Mouse (Mus musculus) CD4-positive, CD25-positive, alpha-beta regulatory T cell, adult 4 months (primary cell): ENCODE results near the gene Mms19. TPM values are rescaled to one million over a fixed set of nuclear protein-coding genes. Genes with fewer than 3 reads are reported as not detected.
"Not testable (repeated sequence)": the region's sequence is repeated elsewhere in the genome, so short reads cannot be mapped to it uniquely, and the experiment has no call there.

Experiments used
- ATAC-seq: one replicate; pipeline ENCODE4 v1.8.0; 2017
- polyA plus RNA-seq, 2 experiments: library from polyadenylated mRNA; unstranded; fragments of 100-300 nt; shearing (Covaris generic); gene quantifications; one replicate each; pipeline ENCODE4 v1.2.1; 2017

Mms19 gene
- polyA plus RNA-seq, 2 experiments from 2014 or later = 78.1 to 104 TPM

DNA sequence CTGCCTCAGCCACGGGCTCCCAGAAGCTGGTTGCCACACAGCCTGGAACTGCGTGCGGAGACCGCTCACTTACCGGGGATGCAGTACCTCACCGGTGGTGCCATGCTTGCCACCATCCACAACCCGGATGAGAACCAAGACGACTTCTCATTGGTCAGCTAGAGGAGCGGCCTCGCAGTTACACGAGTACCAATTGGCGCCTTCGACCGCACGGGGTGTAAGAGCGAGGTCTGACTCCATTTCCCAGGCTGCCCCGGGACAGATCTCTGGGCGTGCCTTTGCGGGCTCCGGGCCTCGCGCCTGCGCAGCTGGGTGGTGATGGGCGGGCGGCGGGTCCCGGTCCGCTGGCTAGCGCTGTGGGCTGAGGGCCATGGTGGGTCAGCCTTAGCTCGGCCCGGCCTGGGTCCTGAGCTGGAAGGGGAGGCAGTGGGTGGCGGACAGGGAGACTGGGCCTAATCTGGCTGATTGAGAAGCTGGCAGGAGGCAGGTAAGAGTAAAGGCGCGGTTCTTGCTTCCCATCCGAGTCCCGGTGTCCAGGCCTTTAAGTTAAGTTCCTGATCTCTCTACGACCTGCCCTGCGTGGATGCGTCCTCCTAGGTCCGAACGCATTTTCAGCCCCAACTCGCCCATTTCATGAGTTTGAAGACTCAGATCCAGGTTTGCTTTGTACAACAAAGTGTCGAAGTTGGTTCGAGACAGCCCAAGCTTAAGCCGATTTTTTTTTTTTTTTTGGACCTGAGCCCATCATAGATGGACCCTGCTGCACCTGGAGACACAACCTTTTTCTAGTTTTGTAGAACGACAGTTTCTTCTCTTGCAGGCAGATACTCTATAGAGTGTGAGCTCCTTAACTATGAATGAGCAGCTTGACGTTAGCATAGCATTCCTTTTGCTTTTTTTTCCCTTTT is 47.5 kb downstream of the Mms19 start, which contains the start of the genes Exosc1 and Zdhhc16:
Exosc1 (minus strand) TSS at position 245 of the 908 bp plus-strand sequence.
Zdhhc16 (plus strand) TSS at position 302 of the 908 bp plus-strand sequence.
- ATAC-seq = peak; percentile 98

DNA sequence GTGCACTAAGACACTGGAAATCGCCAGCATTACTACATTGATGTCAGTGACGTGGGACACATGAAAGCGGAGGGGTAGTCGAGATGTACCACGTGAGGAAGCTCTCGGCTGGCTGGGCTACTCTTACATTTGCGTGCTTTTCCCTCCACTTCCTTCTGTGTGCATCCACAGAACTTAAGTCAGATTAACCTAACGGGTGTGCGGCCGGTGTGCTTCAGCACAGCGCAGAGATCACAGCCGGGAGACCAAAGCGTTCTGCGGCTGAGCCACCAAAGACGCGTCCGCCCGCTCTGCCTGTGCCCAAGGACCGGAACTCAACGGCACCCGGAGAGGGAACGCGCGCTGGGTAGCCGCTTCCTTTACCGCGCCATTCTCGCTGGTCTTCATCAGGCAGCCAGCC is 48.3 kb downstream of the Mms19 start:
- peak; percentile 40 for ATAC-seq

- no peak for ATAC-seq
Observed at GRCm38 (mm10) chr19:41920412-41921067, 60.4 kb downstream of the Mms19 start.

GRCm38 (mm10) chr19:41919471-41919870 is 61.5 kb downstream of the Mms19 start:
- no peak for ATAC-seq

- peak; percentile 12 for ATAC-seq
Observed at GRCm38 (mm10) chr19:41916853-41917252, 64.1 kb downstream of the Mms19 start.

GRCm38 (mm10) chr19:41915294-41915693 is 65.7 kb downstream of the Mms19 start:
- no peak for ATAC-seq

- not testable (repeated sequence) for ATAC-seq
Observed at GRCm38 (mm10) chr19:41914592-41914882, 66.4 kb downstream of the Mms19 start.

- no peak for ATAC-seq
Observed at GRCm38 (mm10) chr19:41913774-41914591, 67.0 kb downstream of the Mms19 start.

GRCm38 (mm10) chr19:41912121-41913080 is 68.6 kb downstream of the Mms19 start:
- ATAC-seq = peak; percentile 13

GRCm38 (mm10) chr19:41911178-41912073 is 69.5 kb downstream of the Mms19 start, which contains the start of gene Pgam1:
Gene Pgam1, plus strand, starts transcription at chr19:41911923.
- peak; percentile 83 for ATAC-seq

DNA sequence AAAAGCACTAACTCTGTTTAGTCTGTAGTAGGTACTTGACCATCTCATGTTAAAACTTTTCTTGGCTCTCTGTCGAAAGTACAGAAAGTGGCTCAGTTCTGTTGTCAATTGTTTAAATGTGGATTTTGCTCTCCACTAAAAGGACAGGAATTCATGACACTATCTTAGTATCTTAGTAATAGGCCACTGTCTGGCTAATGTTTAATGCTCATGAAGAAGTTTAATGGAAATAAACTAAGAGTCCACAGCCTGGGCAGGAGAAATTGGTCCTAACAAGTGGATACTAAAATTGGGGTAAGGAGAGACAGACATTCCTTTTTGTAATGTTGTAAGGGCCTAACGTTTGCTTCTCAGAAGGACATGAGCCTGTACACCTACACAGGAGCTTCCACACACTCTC is 70.6 kb downstream of the Mms19 start:
- no peak for ATAC-seq

- no peak for ATAC-seq
Observed at GRCm38 (mm10) chr19:41908736-41909135, 72.2 kb downstream of the Mms19 start.

DNA sequence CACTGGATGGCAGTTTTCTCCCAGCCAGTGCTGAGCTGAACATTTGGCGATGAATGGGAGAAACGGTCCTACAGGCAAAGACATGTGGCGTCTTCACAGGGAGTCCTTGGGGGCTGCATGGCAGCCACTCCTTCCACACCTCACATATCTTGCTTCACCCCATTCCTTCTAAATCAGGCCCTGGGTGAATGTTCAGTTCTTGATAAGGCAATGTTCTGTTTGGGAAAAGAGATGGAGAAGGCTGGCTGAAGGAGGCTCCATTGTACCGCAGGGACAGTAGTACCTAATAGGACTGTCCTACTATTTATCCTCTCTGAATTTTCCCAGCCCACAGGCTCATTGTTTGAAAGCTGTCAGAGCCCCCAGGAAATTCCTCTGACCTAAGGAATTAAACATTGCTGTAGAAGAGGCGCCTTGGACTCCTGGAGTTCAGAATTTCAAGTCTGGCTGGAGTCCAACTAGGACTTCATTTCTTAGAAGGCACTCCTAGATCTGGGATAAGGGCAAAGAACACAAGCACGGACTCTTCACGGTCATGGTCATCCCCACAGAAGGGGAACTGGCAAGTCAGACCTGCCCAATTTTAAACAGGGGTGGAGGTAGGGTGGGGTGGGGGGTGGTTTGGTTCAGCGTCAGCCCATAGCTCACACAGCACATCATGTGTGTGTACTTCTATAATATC is 73.7 kb downstream of the Mms19 start:
- ATAC-seq = no peak

DNA sequence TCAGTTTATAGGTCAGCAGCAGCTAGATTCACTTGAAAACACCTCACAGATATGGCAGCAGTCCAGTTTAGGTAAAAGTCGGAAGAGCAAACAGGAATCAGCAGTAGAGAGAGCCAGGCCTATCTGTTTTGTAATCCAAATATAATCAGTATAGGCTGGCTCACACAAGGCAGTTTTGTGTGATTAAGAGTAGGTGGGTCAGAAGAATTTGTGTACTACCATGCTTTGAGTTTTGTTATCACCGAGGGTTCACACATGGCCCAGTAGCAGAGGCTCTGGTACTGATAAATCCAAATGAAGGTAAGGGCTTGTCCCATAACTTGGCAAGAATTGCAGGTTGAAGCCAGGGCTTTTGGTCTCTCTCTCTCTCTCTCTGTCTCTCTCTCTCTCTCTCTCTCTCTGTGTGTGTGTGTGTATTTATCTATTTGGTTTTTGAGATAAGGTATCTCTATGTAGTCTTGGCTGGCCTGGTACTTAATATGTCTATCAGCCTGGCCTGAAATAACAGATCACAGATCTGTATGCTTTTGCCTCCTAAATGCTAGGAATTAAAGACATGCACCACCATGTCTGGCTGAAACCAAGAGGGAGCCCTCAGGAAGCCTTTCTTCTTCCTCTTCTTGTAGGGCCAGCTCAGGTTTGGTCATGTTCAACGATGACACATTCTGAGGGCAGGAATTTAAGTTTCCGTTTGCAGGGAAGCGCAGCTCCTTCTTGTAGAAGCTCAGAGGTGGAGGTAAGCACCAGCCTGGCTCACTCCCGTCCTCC is 74.5 kb downstream of the Mms19 start:
- ATAC-seq = no peak

DNA sequence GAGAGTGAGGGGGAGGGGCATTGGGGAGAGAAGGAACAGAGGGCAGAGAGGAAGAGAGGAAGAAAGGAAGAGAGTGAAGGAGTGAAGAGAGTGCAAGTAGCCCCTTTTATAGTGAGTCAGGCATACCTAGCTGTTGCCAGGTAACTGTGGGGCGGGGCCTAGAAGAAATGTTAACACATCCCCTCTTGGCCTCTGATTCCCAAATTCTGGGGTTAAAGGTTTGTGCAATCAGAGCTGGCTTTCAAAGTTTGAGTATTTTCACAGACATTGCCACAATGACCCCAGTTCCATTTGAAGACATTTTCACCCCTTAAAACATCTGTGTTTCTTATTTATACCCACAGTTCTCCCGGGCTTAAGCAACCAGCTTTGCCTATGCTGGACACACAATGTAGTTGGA is 75.7 kb downstream of the Mms19 start:
- no peak for ATAC-seq

DNA sequence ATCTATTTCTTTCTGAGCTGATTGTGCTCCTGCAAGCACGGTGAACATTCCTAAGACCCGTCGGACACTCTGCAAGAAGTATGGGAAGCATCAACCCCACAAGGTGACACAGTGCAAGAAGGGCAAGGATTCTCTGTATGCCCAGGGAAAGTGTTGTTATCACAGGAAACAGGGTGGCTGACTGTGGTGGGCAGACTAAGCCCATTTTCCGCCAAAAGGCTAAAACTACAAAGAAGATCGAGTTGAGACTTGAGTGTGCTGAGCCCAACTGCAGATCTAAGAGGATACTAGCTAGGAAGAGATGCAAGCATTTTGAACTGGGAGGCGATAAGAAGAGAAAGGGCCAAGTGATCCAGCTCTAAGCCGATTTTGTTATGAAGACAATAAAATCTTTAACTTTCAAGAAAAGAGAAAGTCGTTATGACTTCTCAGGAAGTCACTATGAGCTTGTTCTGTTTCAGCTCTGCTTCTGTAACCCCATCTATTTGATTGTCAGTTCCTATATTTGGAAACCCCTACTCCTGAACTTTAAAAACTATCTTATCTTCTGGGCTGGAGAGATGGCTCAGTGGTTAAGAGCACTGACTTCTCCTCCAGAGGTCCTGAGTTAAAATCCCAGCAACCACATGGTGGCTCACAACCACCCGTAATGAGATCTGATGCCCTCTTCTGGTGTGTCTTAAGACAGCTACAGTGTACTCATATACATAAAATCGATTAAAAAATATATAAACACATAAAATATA is 77.9 kb downstream of the Mms19 start:
- ATAC-seq = no peak

- no peak for ATAC-seq
Observed at GRCm38 (mm10) chr19:41901696-41902095, 79.3 kb downstream of the Mms19 start.

DNA sequence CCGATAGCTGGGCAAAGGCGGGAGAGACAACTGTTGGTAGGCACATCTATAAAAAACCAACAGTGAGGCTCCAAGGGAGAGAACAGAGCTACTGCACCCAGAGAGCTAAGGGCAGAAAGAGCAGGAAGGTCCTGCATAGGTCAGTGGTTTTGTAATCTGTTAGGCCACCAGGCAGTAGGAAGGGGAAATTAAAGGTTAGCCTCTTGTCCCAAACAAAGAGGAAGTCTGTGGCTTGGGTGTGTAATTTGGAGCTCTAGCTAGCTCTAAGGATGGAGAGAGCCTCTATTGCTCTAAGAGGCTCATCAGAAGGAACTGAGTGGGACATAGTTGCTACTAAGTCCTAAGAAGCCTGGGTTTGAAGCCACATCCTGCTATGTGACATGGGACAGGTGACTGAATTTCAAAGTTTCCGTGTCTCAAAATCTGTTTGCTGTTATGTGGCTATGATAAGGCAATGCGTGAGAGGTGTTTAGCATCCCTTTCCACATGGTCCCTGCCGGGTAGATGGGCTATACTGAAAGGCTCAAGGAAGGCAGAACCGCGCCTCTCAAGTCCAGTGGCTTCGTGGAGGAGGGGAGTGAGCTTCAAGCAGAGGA is 80.4 kb downstream of the Mms19 start:
- ATAC-seq = no peak
